Mouse (Mus musculus) ES-Bruce4 (cell line): ENCODE data around the gene Igsf11. TPM values are rescaled to one million over a fixed set of nuclear protein-coding genes. Genes with fewer than 3 reads are reported as not detected.

Experiments used
- H3K27ac ChIP-seq: 2 replicates; pipeline ENCODE4 v1.5.1; 2012; ENCODE audit warnings: low read length, inconsistent platforms; ENCODE audit not compliant: insufficient read depth
- H3K27me3 ChIP-seq: 2 replicates; pipeline ENCODE4 v1.6.1; 2012; ENCODE audit warnings: mild to moderate bottlenecking, low read length, inconsistent platforms; ENCODE audit not compliant: control insufficient read depth, poor library complexity, insufficient read depth, severe bottlenecking
- H3K36me3 ChIP-seq: 2 replicates; pipeline ENCODE4 v1.6.1; 2012; ENCODE audit warnings: inconsistent platforms, mild to moderate bottlenecking, low read length, moderate library complexity; ENCODE audit not compliant: control insufficient read depth, poor library complexity, insufficient read depth, severe bottlenecking
- H3K4me1 ChIP-seq: one replicate; pipeline ENCODE4 v1.8.1; 2011; ENCODE audit warnings: low read length; ENCODE audit not compliant: control insufficient read depth, insufficient read depth
- H3K4me3 ChIP-seq: 2 replicates; pipeline ENCODE4 v1.5.1; 2011; ENCODE audit warnings: low read depth, mild to moderate bottlenecking, low read length
- H3K9ac ChIP-seq: 2 replicates; pipeline ENCODE4 v1.6.1; 2012; ENCODE audit warnings: low read depth, mild to moderate bottlenecking, inconsistent platforms; ENCODE audit not compliant: poor library complexity, severe bottlenecking
- H3K9me3 ChIP-seq: replicated peaks from 2 replicates; pipeline ENCODE4 v1.6.1; 2012; ENCODE audit warnings: mild to moderate bottlenecking, low read length, inconsistent platforms; ENCODE audit not compliant: control insufficient read depth, poor library complexity, insufficient read depth, severe bottlenecking
- CTCF ChIP-seq: IDR thresholded peaks from one replicate; pipeline ENCODE4 v1.8.1; 2011; ENCODE audit warnings: low read depth, low read length
- EP300 ChIP-seq: IDR thresholded peaks from 2 replicates; pipeline ENCODE4 v1.6.1; 2011; ENCODE audit warnings: low read depth, low read length; ENCODE audit not compliant: insufficient read depth
- POLR2A ChIP-seq: IDR thresholded peaks from one replicate; pipeline ENCODE4 v1.8.1; 2011; ENCODE audit warnings: low read length; ENCODE audit not compliant: insufficient read depth
- polyA plus RNA-seq: library from polyadenylated mRNA; stranded (reverse); fragments of >200 nt; gene quantifications from 2 replicates; pipeline ENCODE4 v1.2.4, GENCODE M21; 2011; ENCODE audit warnings: low read depth; ENCODE audit not compliant: missing spikeins, insufficient read depth, insufficient read length

Igsf11 gene
- polyA plus RNA-seq, 1 experiment, result 6.7 TPM

DNA sequence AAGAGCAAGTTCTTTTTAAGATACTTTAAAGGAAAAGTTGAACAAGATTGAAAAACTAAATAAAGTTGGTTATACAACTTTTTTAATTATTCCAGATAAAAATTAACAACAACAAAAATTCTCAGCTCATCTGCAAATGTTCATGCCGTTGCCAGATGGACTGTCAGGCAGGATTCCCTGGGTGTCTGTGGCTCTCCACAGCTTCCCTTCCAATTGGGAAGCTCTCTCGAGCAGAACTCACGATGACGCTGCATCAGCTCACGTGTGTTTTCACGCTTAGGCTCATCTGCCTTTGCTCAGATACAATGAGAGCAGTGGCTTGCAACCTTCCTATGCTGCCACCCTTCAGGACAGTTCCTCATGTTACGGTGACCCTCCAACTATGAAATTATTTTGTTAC lies 101.2 kb downstream of the Igsf11 start:
- H3K36me3 ChIP-seq, result no peaks in the 10 kb centered on the region
- no peaks in the 10 kb centered on the region for H3K4me1 ChIP-seq
- H3K9me3 ChIP-seq, result no peaks in the 10 kb centered on the region
- no peak overlapping the region for H3K4me3 ChIP-seq
- no peak overlapping the region for H3K27ac ChIP-seq
- TF ChIP-seq EP300 (no peak), POLR2A (no peak), CTCF (no peak)
- H3K9ac ChIP-seq, result no peak overlapping the region
- no peaks in the 10 kb centered on the region for H3K27me3 ChIP-seq

DNA sequence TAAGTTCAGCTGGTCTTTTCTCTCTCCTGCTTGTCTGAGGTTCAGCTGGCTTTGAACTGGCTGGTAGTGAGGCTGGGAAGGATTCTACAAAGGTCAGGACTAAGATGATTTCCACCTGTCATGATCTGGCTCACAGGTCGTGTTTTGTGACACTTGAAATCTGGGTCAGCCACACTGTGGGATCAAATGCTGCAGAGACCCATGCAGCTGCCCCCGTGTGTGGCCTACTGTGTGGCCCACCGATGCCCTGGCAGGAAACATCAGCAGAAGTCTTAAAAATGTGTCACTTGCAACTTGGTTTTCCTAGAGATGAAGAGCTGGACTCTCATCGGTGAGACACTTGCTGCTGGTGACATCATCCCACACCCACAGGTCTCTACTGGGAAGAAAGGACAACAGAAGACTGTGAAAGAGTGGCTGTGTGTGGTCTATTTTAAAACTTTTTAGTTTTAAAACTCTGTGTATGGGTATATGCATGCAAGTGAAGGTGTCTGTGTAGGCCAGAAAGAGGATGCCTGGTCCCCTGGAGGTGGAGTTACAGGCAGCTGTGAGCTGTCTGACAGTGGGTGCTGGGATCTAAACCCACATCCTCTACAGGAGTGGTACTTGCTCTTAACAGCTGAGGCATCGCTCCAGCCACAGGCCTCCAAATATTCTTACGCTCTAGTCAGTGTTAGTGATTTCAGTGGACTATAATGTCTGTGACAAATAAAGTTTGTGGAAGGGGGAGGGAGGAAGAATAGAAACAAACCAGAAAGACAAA lies 106.2 kb downstream of the Igsf11 start:
- Histone ChIP-seq H3K4me3 (no peak overlapping the region), H3K9ac (no peak overlapping the region), H3K27ac (no peak overlapping the region), H3K36me3 (no peaks in the 10 kb centered on the region), H3K9me3 (no peaks in the 10 kb centered on the region), H3K4me1 (peaks cover 3% of the 10 kb centered on the region), H3K27me3 (no peaks in the 10 kb centered on the region)
- no peak for TF ChIP-seq CTCF
- TF ChIP-seq EP300, result no peak
- no peak for TF ChIP-seq POLR2A

DNA sequence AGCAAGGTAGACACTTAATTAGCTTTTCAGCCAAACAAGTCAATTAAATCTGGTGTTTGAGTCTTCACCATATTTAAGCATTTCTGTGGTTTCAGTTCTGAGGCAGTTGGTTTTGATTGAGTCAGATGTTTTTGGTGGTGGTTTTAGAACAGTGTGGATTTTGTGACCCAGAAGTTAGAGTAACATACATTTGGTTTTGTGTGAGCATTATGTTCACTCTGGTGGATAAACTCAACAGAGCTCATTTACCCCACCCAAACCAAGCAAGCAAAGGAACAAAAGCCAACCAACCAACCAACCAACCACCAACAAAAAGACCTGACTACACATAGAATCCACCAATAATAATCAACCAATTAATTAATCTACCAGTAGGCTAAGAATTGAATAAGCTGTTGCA lies 106.8 kb downstream of the Igsf11 start:
- Histone ChIP-seq H3K9ac (no peak overlapping the region), H3K9me3 (no peaks in the 10 kb centered on the region), H3K4me1 (peaks cover 3% of the 10 kb centered on the region), H3K27me3 (no peaks in the 10 kb centered on the region), H3K27ac (no peak overlapping the region), H3K4me3 (no peak overlapping the region), H3K36me3 (no peaks in the 10 kb centered on the region)
- TF ChIP-seq EP300 (no peak), CTCF (no peak), POLR2A (no peak)

DNA sequence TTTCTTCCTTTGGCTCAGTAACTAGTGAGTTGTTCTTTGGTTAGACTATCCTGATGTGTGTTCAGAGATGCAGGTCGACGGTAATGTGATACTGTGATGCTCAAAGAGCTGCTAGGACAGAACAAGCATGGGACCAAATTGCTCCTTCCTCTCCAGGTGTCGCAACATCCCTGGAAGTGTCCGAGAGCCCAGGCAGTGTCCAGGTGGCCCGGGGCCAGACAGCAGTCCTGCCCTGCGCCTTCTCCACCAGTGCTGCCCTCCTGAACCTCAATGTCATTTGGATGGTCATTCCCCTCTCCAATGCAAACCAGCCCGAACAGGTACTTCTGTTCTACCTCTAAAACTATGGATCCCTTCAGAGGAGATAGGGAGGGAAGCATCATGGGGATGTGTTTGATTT lies 114.5 kb downstream of the Igsf11 start:
- no peaks in the 10 kb centered on the region for H3K9me3 ChIP-seq
- no peaks in the 10 kb centered on the region for H3K27me3 ChIP-seq
- H3K4me1 ChIP-seq, result peaks cover 3% of the 10 kb centered on the region
- H3K27ac ChIP-seq, result no peak overlapping the region
- no peaks in the 10 kb centered on the region for H3K36me3 ChIP-seq
- H3K9ac ChIP-seq, result no peak overlapping the region
- no peak overlapping the region for H3K4me3 ChIP-seq
- no peak for TF ChIP-seq EP300
- TF ChIP-seq POLR2A, result no peak
- TF ChIP-seq CTCF, result no peak

DNA sequence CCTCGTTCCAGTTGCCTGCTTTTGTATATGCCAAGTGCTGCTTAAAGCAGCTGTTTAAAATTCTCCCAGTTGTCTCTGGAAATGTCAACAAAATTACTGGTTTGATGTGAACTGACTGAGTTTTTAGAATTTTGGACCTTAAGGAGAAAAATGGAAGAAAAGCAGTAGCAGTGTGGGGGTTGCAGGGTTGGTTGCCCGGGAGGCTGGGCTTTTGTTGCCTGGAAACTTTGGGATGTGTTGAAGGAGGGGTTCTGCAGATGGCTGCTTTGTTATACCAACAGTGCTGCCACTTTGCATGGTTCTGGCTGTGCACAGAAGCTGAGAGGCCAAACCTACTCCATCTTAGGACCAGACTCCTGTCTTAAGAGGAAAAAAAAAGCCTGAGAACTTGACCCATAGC lies 127.0 kb downstream of the Igsf11 start:
- Histone ChIP-seq H3K9ac (no peak overlapping the region), H3K9me3 (no peaks in the 10 kb centered on the region), H3K36me3 (no peaks in the 10 kb centered on the region), H3K27ac (no peak overlapping the region), H3K4me3 (no peak overlapping the region), H3K4me1 (no peaks in the 10 kb centered on the region), H3K27me3 (no peaks in the 10 kb centered on the region; the same call in 1 of the 2 replicates)
- no peak for TF ChIP-seq CTCF
- no peak for TF ChIP-seq POLR2A
- TF ChIP-seq EP300, result no peak

DNA sequence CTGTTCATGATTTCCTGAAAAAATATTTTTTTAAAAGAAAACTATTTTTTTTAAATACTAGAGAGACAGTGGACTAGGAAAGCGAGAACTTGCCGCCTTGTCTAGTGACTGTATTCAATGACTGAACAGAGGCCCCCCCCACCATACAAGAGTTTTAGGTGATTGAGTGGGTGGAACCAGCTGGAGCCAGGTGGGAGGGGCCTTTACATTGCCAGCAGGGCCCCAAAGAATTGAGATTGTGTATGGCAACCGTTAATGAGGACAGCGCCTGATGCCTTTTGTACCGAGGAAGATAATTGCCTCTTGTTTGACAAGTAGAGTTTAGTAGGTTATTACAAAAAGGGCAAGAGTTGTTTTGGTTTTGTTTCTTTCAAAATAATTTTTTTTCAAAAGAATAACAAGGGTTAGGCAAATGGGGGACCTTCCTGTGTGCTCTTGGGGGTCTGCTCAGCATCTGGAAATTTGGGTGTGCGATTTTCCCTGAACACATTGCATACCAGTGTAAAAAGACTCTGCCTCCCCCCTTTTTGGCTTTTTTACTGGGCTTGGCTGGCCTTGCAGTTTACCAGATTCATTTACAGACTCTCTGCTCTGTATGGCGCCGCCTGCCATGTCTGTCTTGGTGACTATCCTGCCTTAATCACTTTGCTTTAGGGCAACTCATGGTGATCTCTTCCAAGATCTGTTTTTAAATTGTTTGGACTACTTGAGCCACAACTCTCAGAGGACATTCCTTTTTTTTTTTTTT lies 133.7 kb downstream of the Igsf11 start:
- Histone ChIP-seq H3K27ac (no peak overlapping the region), H3K27me3 (no peaks in the 10 kb centered on the region), H3K9ac (no peak overlapping the region), H3K4me3 (no peak overlapping the region), H3K4me1 (no peaks in the 10 kb centered on the region), H3K36me3 (no peaks in the 10 kb centered on the region), H3K9me3 (no peaks in the 10 kb centered on the region)
- TF ChIP-seq EP300 (no peak), POLR2A (no peak), CTCF (no peak)
